Mouse (Mus musculus) hindbrain, embryonic 13.5 days (tissue): ENCODE measurements around the gene Sult1d1. TPM values are rescaled to one million over a fixed set of nuclear protein-coding genes. Genes with fewer than 3 reads are reported as not detected.
"Not testable (repeated sequence)": the region's sequence is repeated elsewhere in the genome, so short reads cannot be mapped to it uniquely, and the experiment has no call there.

ENCODE experiments used
- ATAC-seq: fragments of 200-750 bp; cut with Nextera tagmentation; 2 replicates; pipeline ENCODE4 v1.8.0; 2017; ENCODE audit warnings: moderate TSS enrichment; ENCODE audit not compliant: low FRiP score
- H3K27ac ChIP-seq: fragments of 300-500 bp; sonication (generic); 2 replicates; pipeline ENCODE4 v1.5.1; 2015; ENCODE audit warnings: inconsistent platforms, mild to moderate bottlenecking, moderate library complexity
- H3K27me3 ChIP-seq: fragments of 300-500 bp; sonication (generic); 2 replicates; pipeline ENCODE4 v1.6.1; 2015; ENCODE audit warnings: mild to moderate bottlenecking, inconsistent platforms
- H3K36me3 ChIP-seq: fragments of 300-500 bp; sonication (generic); 2 replicates; pipeline ENCODE4 v1.6.1; 2015; ENCODE audit warnings: mild to moderate bottlenecking, inconsistent platforms
- H3K4me1 ChIP-seq: fragments of 300-500 bp; sonication (generic); replicated peaks from 2 replicates; pipeline ENCODE4 v1.6.1; 2015; ENCODE audit warnings: inconsistent platforms
- H3K4me2 ChIP-seq: fragments of 300-500 bp; sonication (generic); 2 replicates; pipeline ENCODE4 v1.6.1; 2015; ENCODE audit warnings: inconsistent platforms, mild to moderate bottlenecking, moderate library complexity
- H3K4me3 ChIP-seq: fragments of 300-500 bp; sonication (generic); 2 replicates; pipeline ENCODE4 v1.5.1; 2015; ENCODE audit warnings: mild to moderate bottlenecking, inconsistent platforms
- H3K9ac ChIP-seq: fragments of 300-500 bp; sonication (generic); 2 replicates; pipeline ENCODE4 v1.6.1; 2015; ENCODE audit warnings: mild to moderate bottlenecking, inconsistent platforms
- H3K9me3 ChIP-seq: fragments of 300-500 bp; sonication (generic); 2 replicates; pipeline ENCODE4 v1.6.1; 2016; ENCODE audit warnings: inconsistent platforms
- WGBS: fragments of 180-500 bp; shearing (Covaris S2); methylation state at CpG from one replicate; pipeline ENCODE4 v1.1.7; 2015; 5-methylcytosine and 5-hydroxymethylcytosine counted together
- microRNA-seq: library from miRNA; unstranded; fragments of <30 nt; microRNA quantifications from one replicate; pipeline ENCODE4, GENCODE M21; 2016
- polyA plus RNA-seq: library from polyadenylated mRNA; unstranded; fragments of >200 nt; fragmentation: Nextera tagmentation; extraction: Ambion mirVana; gene quantifications from 2 replicates; pipeline ENCODE4 v1.2.1, GENCODE M21; 2015

The Sult1d1 gene
- polyA plus RNA-seq, 1 experiment from 2014 or later, result not detected

GRCm38 (mm10) chr5:87562526-87562925 lies 6.3 kb downstream of the Sult1d1 start:
- Histone ChIP-seq H3K4me3 (no peak overlapping the region), H3K9ac (no peak overlapping the region), H3K36me3 (no peaks in the 10 kb centered on the region), H3K4me1 (no peaks in the 10 kb centered on the region), H3K27me3 (no peaks in the 10 kb centered on the region), H3K4me2 (no peak overlapping the region), H3K27ac (no peak overlapping the region), H3K9me3 (no peaks in the 10 kb centered on the region)
- WGBS, result 80% methylated on average over 4 of the region's 4 CpGs
- ATAC-seq, result no peak

DNA sequence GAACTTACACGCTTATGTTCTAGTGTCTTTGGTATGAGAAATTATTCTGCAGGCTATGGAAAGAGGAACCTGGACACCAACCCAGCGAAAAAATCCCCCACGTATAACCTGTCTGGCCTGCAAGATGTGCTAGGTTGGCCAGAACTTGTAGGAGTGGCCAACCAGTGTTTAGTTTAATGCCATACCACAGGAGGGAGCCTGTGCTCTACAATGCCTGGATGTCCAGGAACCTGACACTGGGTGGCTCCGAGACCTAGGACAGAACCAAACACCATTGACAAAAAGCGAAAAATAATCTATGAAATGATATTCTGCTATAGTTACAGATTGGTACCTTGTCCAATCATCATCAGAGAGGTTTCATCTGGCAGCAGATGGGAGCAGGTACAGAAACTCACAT lies 8.7 kb downstream of the Sult1d1 start:
- WGBS, result 79% methylated on average over 5 of the region's 5 CpGs

GRCm38 (mm10) chr5:87550935-87551334 lies 17.9 kb downstream of the Sult1d1 start:
- H3K4me1 ChIP-seq, result no peaks in the 10 kb centered on the region
- no peak overlapping the region for H3K27ac ChIP-seq
- ATAC-seq, result no peak
- H3K4me2 ChIP-seq, result no peak overlapping the region
- H3K4me3 ChIP-seq, result no peak overlapping the region
- H3K9me3 ChIP-seq, result no peaks in the 10 kb centered on the region
- H3K27me3 ChIP-seq, result no peaks in the 10 kb centered on the region
- no peaks in the 10 kb centered on the region for H3K36me3 ChIP-seq
- WGBS, result 38% methylated on average over 1 of the region's 1 CpGs
- no peak overlapping the region for H3K9ac ChIP-seq

More for the DNA sequence above, 8.7 kb downstream of the Sult1d1 start:
- Histone ChIP-seq H3K4me1 (no peaks in the 10 kb centered on the region), H3K27me3 (no peaks in the 10 kb centered on the region), H3K4me2 (no peak overlapping the region), H3K4me3 (no peak overlapping the region), H3K27ac (no peak overlapping the region), H3K36me3 (no peaks in the 10 kb centered on the region), H3K9me3 (no peaks in the 10 kb centered on the region), H3K9ac (no peak overlapping the region)
- no peak for ATAC-seq

DNA sequence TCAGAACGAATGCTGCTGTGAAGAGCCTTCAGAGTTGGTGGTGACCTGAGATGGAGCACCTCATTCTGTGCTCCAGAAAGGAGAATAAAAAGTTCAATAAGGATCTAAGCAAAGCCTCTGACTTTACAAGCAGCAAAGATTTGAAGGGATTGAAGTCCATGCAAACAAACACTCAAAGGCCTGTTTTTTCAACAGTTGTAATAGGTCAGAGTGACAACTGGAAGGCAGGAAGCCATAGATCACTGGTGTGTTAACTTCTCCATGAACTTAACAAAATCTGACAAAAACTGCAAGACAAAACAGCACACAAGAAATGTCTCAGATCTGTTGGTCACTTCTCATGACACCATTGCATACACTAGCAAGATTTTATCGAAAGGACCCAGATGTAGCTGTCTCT lies 30.7 kb downstream of the Sult1d1 start, which contains the start of gene Sult1b1:
Gene Sult1b1, minus strand, starts transcription at position 85 of the 400 bp plus-strand sequence.
- Histone ChIP-seq H3K27me3 (no peaks in the 10 kb centered on the region), H3K4me1 (no peaks in the 10 kb centered on the region), H3K4me3 (no peak within 1 kb of the TSS), H3K9ac (no peak within 1 kb of the TSS), H3K27ac (no peak within 1 kb of the TSS), H3K4me2 (no peak within 1 kb of the TSS), H3K9me3 (no peaks in the 10 kb centered on the region), H3K36me3 (no peaks in the 10 kb centered on the region)
- WGBS, result 94% methylated on average over 2 of the region's 2 CpGs
- ATAC-seq, result no peak

DNA sequence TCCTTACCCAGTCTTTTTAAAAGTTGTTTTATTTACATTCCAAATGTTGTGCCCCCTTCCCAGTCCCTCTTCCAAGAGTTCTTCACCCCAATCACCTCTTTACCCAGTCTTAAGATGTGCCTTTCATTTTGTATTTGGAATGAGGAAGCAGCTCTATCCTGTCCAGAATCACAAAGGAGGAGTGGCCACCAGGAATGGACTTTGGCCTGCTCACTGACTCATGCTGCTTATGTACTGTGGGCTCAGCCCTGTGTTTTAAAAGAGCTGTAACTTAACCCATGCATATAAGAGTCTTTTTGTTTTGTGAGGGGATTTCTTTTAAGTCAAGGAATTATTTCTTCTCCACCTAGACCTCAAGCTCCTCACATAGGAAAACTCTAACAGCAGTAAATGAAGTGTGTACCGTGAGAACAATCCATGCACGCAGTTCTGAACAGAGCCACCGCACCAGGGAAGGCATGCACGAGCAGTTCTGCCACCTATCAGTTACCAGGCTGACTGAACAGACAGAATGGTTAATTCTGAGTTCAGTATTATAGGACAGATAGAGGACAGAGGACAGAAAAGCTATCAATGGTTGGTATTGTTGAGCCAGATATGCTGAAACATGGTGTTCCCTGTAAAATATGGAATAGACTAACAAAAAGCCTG lies 32.7 kb downstream of the Sult1d1 start:
- no peak for ATAC-seq
- WGBS, result 69% methylated on average over 4 of the region's 4 CpGs
- Histone ChIP-seq H3K36me3 (no peaks in the 10 kb centered on the region), H3K27ac (no peak overlapping the region), H3K4me3 (no peak overlapping the region), H3K9ac (no peak overlapping the region), H3K9me3 (no peaks in the 10 kb centered on the region), H3K4me2 (no peak overlapping the region), H3K4me1 (no peaks in the 10 kb centered on the region), H3K27me3 (no peaks in the 10 kb centered on the region)

DNA sequence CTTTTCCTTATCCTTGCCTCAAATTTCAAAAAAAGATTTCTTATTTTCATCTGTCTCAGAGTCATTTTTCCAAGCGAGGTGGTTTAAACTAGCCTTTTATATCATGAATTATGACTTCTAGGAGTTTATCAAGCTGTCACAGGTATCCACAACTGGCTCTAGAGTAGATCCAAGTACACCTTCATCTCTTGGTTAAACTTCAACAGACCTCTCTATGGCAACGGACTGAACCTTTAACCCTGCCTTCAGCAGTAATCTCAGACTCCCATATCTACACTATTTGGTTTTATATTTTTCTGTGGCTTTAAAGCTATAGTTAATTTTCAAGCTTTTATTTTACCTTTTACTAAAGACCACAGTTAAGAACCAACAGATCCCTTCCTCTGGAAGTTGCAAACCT lies 36.5 kb downstream of the Sult1d1 start:
- ATAC-seq, result no peak
- no peaks in the 10 kb centered on the region for H3K36me3 ChIP-seq
- 77% methylated on average over 2 of the region's 2 CpGs for WGBS

GRCm38 (mm10) chr5:87523561-87523960 lies 45.3 kb downstream of the Sult1d1 start:
- H3K4me3 ChIP-seq, H3K9ac ChIP-seq, H3K27me3 ChIP-seq, H3K36me3 ChIP-seq, H3K9me3 ChIP-seq, H3K4me2 ChIP-seq, H3K4me1 ChIP-seq, ATAC-seq, H3K27ac ChIP-seq: not testable (repeated sequence)
- 90% methylated on average over 2 of the region's 2 CpGs for WGBS

More for the DNA sequence above, 36.5 kb downstream of the Sult1d1 start:
- Histone ChIP-seq H3K9me3 (no peaks in the 10 kb centered on the region), H3K4me3 (no peak overlapping the region), H3K4me1 (no peaks in the 10 kb centered on the region), H3K27me3 (no peaks in the 10 kb centered on the region), H3K4me2 (no peak overlapping the region), H3K27ac (no peak overlapping the region), H3K9ac (no peak overlapping the region)

DNA sequence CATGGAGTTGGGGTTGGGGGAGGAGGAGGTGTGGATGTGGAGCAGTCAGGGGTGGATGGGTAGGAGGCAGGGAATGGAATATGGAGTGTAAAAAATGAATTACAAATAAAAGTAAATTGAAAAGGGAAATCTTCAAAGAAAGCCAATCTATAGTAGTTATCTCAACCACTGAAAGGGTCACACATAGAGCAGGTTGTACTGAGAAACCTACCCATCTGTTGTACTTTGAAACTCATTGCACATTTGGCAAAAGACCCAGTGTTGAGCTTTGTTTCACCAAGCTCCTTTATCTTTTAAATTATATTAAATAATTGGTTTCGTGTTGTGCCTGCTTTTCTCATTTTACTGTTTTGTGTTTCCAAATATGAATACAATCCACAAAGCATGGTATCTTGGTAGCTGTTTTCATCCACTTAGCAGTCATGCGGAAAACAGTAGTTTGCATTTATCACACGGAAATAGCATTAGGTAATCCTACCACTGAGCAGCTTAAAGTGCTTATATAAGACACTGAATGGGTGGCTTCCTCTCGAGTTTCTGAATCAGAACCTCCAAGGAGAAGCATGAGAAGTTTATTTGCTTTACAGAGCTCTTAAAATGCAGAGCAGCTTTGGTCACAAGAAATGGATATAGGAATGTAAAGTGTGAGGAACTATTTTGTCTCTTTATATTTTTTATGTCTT lies 62.9 kb downstream of the Sult1d1 start:
- no peaks in the 10 kb centered on the region for H3K27me3 ChIP-seq
- no peaks in the 10 kb centered on the region for H3K36me3 ChIP-seq
- 68% methylated on average over 4 of the region's 4 CpGs for WGBS
- no peaks in the 10 kb centered on the region for H3K9me3 ChIP-seq
- H3K27ac ChIP-seq, result no peak overlapping the region
- H3K9ac ChIP-seq, result no peak overlapping the region
- H3K4me2 ChIP-seq, result no peak overlapping the region
- ATAC-seq, result no peak
- no peak overlapping the region for H3K4me3 ChIP-seq
- no peaks in the 10 kb centered on the region for H3K4me1 ChIP-seq

Small RNAs within 50 kb of the gene (microRNA-seq; reads per million reads assigned to microRNA genes)
- gene Mir3969, result not detected

Other genes starting within 250 kb of the Sult1d1 start
- gene Ugt2a3, start 231.8 kb downstream of the Sult1d1 start, polyA plus RNA-seq, result not detected in 2 replicates
- gene Ugt2b38, start 144.8 kb downstream of the Sult1d1 start, polyA plus RNA-seq, result not detected in 2 replicates
- gene Ugt2a2, start 86.8 kb downstream of the Sult1d1 start, polyA plus RNA-seq, result not detected in 2 replicates
- not detected in 2 replicates for gene Gm43638, start 82.2 kb downstream of the Sult1d1 start, polyA plus RNA-seq
- gene Ugt2a1, start 78.2 kb downstream of the Sult1d1 start, polyA plus RNA-seq, result not detected in 2 replicates
- gene Sult1b1, start 30.8 kb downstream of the Sult1d1 start, polyA plus RNA-seq, result not detected in 2 replicates
- not detected in 2 replicates for gene Sult1e1, start 22.6 kb upstream of the Sult1d1 start, polyA plus RNA-seq
- gene Csn1s1, start 97.2 kb upstream of the Sult1d1 start, polyA plus RNA-seq, result not detected in 2 replicates
- not detected in 2 replicates for gene Csn2, start 130.6 kb upstream of the Sult1d1 start, polyA plus RNA-seq
- not detected in 2 replicates for gene Csn1s2a, start 205.5 kb upstream of the Sult1d1 start, polyA plus RNA-seq
- gene Csn1s2b, start 239.1 kb upstream of the Sult1d1 start, polyA plus RNA-seq, result not detected in 2 replicates